Mouse (Mus musculus): ENCODE measurements around the gene Gm5741. TPM values are rescaled to one million over a fixed set of nuclear protein-coding genes. Genes with fewer than 3 reads are reported as not detected.

Gene Gm5741
- polyA plus RNA-seq (2012; rRNA removed) = 1.2 and 1.7 TPM in 2 replicates

GRCm38 (mm10) chr8:85067982-85068381 is at the start of gene Gm5741:
Gene Gm5741 (minus strand): TSS chr8:85067982.

GRCm38 (mm10) chr8:85083108-85083813 is 15.5 kb upstream of the Gm5741 start, which contains the start of gene Man2b1:
Gene Man2b1 (plus strand): TSS chr8:85083270.

GRCm38 (mm10) chr8:85081216-85081555 is 13.4 kb upstream of the Gm5741 start, which contains the start of gene Wdr83:
Gene Wdr83 (minus strand): TSS chr8:85081306.

DNA sequence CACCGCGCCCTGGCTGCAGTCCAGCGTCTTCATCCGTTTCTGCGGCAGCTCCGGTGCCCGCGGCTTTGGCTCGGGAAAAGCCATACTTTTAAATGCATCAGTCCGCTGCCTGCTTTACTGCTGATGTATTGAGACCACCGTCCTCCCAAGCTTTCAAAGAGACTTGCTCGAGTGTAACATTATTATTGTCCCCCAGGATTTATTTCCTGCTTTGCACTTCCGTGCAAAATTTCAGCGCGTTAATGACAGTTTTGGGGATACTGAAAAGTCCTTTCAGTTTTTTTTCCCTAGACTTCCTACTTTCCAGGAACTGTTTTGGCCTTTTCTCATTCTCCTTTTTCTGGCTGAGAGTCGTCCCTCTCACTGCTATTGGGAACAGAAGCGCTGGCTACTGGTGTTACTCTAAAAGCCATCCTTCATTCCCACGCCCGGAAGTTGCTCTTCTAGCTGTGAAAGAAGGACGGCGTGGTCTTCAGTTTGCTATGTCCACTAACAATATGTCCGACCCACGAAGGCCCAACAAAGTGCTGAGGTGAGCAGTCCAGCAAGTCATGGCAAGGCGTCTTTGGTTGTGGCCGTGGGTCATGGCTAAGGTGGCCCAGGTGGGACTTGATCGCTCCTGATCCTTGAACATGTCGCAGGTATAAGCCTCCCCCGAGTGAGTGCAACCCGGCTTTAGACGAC is 12.9 kb upstream of the Gm5741 start, which contains the start of gene Wdr83os:
Wdr83os (plus strand) TSS at position 209 of the 684 bp plus-strand sequence.

DNA sequence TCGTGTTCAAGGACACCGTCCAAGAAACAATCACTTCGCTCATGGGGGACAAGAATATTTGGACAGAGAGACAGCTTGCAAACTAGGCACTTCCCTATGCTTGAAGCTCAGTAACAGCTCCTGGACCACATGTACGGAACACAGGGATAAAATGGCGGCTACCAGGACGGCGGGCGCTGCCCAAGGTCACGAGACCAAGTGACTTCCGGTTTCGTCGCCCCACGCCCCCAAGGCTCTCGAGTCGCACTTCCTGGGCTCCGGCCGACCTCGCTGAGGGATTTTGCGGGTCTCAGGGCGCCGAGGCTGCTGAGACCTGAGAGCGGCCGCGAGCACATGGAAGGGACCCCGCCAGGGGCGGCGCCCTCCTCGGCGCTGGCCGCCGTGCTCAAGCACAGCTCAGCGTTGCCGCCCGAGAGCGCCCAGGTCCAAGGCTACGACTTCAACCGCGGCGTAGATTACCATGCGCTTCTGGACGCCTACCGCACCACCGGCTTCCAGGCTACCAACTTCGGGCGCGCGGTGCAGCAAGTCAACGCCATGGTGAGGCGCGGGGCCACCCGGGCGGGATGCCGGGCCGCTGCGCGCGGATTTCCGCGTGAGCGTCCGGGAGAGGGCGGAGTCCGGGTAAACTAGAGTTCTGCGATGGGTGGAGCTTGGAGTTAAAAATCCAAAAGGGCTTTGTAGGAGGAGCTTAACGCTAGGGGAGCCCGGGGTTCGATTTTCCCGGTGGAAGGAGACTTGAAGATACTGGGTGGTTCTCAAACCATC is 3.9 kb upstream of the Gm5741 start, which contains the start of gene Dhps:
Dhps (plus strand) TSS at position 244 of the 768 bp plus-strand sequence.

DNA sequence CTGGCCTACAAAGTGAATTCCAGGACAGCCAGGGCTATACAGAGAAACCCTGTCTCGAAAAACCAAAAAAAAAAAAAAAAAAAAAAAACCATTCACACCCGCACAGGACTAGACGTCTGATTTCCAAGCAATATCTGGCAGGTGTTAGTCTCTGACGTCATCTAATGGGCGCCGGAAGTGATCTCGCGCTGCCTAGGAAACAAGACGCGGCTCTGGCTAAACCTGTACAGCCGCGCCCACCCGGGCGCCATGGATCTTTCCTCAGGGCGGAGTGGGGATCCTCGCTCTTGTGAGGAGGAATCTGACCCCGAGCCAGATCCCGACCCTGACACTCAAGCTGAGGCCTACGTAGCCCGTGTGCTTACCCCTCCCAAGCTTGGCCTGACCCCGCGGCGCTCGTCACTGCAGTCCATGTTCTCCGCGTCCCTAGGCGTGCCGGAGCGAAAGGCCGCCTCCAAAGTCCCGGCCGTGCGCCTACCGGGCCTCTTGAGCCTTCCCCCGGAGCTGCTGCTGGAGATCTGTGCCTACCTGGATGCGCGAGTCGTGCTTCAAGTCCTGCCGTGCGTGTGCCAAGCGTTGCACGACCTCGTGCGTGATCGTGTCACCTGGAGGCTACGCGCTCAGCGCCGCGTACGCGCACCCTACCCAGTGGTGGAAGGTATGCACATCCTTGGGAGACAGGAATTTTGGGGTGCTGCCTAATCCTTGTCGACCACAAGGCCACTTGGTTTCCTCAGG is 7.7 kb downstream of the Gm5741 start, which contains the start of gene Fbxw9:
Fbxw9 (plus strand) TSS at position 177 of the 738 bp plus-strand sequence.

DNA sequence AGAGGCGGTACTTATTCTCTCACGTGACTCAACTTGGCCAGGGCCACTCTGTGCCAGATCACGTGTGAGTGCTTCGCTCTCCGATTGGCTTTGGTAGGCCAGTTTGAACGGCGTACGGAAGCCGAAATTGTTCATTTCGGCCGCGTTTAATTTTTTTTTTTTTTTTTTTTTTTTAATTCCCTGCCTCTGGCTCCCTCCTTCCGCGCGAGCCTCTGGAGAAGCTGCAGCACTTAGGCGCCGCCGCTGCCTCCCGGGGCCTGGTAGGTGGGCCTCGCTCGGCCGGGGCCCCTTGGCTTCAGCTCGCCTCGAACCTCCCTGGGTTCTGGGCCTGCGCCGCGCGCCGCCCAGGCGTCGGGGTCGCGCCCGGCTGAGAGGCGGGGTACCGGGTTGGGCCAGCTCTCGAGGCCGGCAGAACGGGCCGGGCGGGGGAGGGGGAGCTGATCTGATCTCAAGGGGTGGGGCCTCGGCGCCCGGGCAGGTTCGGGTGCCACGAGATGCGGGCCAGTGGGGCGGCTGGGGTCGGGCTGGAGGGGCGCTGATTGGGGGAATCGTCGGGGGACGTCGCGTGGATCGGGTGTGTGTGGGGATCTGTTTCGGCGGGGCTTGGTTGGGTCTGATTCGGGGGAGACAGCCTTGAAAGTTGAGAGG is 30.9 kb downstream of the Gm5741 start, which contains the start of gene Tnpo2:
Tnpo2 (plus strand) TSS at position 198 of the 648 bp plus-strand sequence.

GRCm38 (mm10) chr8:85026670-85027515 is 40.9 kb downstream of the Gm5741 start, which contains the start of gene Trir:
Gene Trir (plus strand): TSS chr8:85026823.

DNA sequence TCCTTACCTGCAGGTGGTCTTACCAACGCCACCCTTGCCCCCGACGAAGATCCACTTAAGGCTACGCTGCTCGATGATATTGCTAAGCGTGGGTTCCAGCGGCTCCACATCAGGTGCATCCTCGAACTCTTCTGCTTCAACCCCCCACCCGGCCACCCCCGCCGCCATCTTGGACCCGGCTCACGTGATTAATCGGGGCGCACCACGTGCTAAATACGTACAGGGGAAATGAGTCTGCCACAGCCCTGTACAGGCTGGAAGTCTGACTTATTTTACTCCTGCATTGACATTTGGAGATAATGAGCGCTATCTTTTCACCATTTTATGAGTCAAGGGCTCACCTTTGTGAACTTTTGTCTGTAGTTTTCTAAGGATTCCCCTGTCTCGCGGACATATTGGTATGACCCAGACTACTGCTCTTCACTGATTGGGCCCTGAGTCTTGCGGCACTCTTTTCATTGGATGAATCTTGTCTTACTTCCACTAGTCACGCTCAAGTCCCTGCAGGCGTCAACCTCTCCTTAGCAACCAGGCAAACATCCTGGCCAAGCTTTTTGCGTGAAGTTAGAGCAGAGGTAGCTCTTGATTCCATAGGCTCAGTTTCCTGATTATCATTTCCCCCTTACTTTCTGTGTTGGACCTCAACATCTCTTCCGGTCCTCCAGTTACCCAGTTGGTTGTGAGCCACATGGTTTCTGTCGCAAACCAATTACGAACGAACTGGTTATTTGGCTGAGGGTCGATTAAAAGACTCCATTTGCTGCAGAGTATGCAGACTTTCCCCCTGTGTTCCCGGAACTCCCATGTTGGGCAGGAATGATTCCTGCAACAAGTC is 42.5 kb downstream of the Gm5741 start, which contains the start of gene Asna1:
Asna1 (minus strand) TSS at position 184 of the 835 bp plus-strand sequence.

Other genes with a start within 250 kb of the Gm5741 start
- 1.1 and 1.3 TPM in 2 replicates for gene Dand5, start 245.2 kb downstream of the Gm5741 start, polyA plus RNA-seq (2012; rRNA removed)
- gene Gadd45gip1, start 236.5 kb downstream of the Gm5741 start, polyA plus RNA-seq (2012; rRNA removed) = 20.5 and 114 TPM in 2 replicates
- gene Rad23a, start 227.3 kb downstream of the Gm5741 start, polyA plus RNA-seq (2012; rRNA removed) = 34.5 and 34.7 TPM in 2 replicates
- 52.9 and 61.7 TPM in 2 replicates for gene Calr, start 221.0 kb downstream of the Gm5741 start, polyA plus RNA-seq (2012; rRNA removed)
- gene Farsa, start 211.0 kb downstream of the Gm5741 start, polyA plus RNA-seq (2012; rRNA removed) = 21.9 and 25.5 TPM in 2 replicates
- gene Syce2, start 195.9 kb downstream of the Gm5741 start, polyA plus RNA-seq (2012; rRNA removed) = 0.08 and 0.22 TPM in 2 replicates
- gene Gcdh, start 174.1 kb downstream of the Gm5741 start, polyA plus RNA-seq (2012; rRNA removed) = 101 and 137 TPM in 2 replicates
- gene Klf1, start 166.1 kb downstream of the Gm5741 start, polyA plus RNA-seq (2012; rRNA removed) = 0.06 and 0.34 TPM in 2 replicates
- 8.6 and 9.6 TPM in 2 replicates for gene Dnase2a, start 159.4 kb downstream of the Gm5741 start, polyA plus RNA-seq (2012; rRNA removed)
- gene Mast1, start 130.6 kb downstream of the Gm5741 start, polyA plus RNA-seq (2012; rRNA removed) = 0.41 and 0.72 TPM in 2 replicates
- gene Rtbdn, start 121.0 kb downstream of the Gm5741 start, polyA plus RNA-seq (2012; rRNA removed) = not detected in 2 replicates
- gene Gm49661, start 98.5 kb downstream of the Gm5741 start, polyA plus RNA-seq (2012; rRNA removed) = 0.89 TPM in 1 of 2 replicates, not detected in the other
- 79.1 and 81.4 TPM in 2 replicates for gene Prdx2, start 98.4 kb downstream of the Gm5741 start, polyA plus RNA-seq (2012; rRNA removed)
- 17.6 and 24.3 TPM in 2 replicates for gene Rnaseh2a, start 98.2 kb downstream of the Gm5741 start, polyA plus RNA-seq (2012; rRNA removed)
- 114 and 193 TPM in 2 replicates for gene Junb, start 89.3 kb downstream of the Gm5741 start, polyA plus RNA-seq (2012; rRNA removed)
- gene Hook2, start 77.4 kb downstream of the Gm5741 start, polyA plus RNA-seq (2012; rRNA removed) = 14.5 and 15.1 TPM in 2 replicates
- gene Best2, start 53.5 kb downstream of the Gm5741 start, polyA plus RNA-seq (2012; rRNA removed) = not detected in 2 replicates
- gene Asna1, start 42.7 kb downstream of the Gm5741 start, polyA plus RNA-seq (2012; rRNA removed) = 51.2 and 52.0 TPM in 2 replicates
- 27.6 and 47.2 TPM in 2 replicates for gene Trir, start 41.2 kb downstream of the Gm5741 start, polyA plus RNA-seq (2012; rRNA removed)
- gene Tnpo2, start 31.1 kb downstream of the Gm5741 start, polyA plus RNA-seq (2012; rRNA removed) = 18.8 and 27.1 TPM in 2 replicates
- 31.9 and 42.6 TPM in 2 replicates for gene Fbxw9, start 7.9 kb downstream of the Gm5741 start, polyA plus RNA-seq (2012; rRNA removed)
- 23.1 and 46.6 TPM in 2 replicates for gene Dhps, start 3.8 kb upstream of the Gm5741 start, polyA plus RNA-seq (2012; rRNA removed)
- gene Wdr83os, start 12.8 kb upstream of the Gm5741 start, polyA plus RNA-seq (2012; rRNA removed) = 67.2 and 75.2 TPM in 2 replicates
- 8.4 and 11.5 TPM in 2 replicates for gene Wdr83, start 13.3 kb upstream of the Gm5741 start, polyA plus RNA-seq (2012; rRNA removed)
- gene Man2b1, start 15.3 kb upstream of the Gm5741 start, polyA plus RNA-seq (2012; rRNA removed) = 21.5 and 23.4 TPM in 2 replicates
- gene Zfp791, start 55.1 kb upstream of the Gm5741 start, polyA plus RNA-seq (2012; rRNA removed) = 0.05 and 0.06 TPM in 2 replicates
- not detected in 2 replicates for gene Cks1brt, start 83.9 kb upstream of the Gm5741 start, polyA plus RNA-seq (2012; rRNA removed)
- gene Olfr371, start 158.0 kb upstream of the Gm5741 start, polyA plus RNA-seq (2012; rRNA removed) = not detected in 2 replicates
- gene Orc6, start 231.7 kb upstream of the Gm5741 start, polyA plus RNA-seq (2012; rRNA removed) = 2.2 and 2.4 TPM in 2 replicates
- 1.6 and 2.3 TPM in 2 replicates for gene Vps35, start 231.8 kb upstream of the Gm5741 start, polyA plus RNA-seq (2012; rRNA removed)

All from stomach, adult 2 months (tissue).